Comparison of ENCODE assay signal across 11 mouse cellular contexts in the genomic region with DNA sequence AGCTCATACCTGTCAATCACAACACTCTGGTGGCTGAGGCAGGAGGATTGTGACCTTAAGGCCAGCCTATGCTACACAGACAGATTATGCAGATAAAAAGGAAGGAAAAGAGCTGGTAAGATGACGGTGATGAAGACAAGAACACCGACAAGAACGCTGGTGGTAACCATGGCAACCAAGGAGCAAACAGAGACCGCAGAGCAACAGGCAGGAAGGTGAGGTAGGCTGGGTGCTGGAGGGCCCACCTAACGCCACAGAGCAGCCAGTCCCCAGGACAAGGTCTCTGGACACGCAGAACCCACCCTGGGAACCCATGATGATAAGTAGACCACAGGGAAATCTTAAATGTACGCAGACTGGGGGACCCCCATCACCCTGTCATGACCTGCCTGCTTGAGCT. TPM values are rescaled to one million over a fixed set of nuclear protein-coding genes. Genes with fewer than 3 reads are reported as not detected.
DNase-seq lines count a peak whose midpoint lies in the region; ATAC-seq lines count a peak whose summit lies in the region.
"Had no signal": no experiment of that assay in that cellular context is flagged by ENCODE, and none has a peak within 500 bp of the region (broad histone marks: within the 10 kb centered on the region; RNA-seq: fewer than 3 reads in every experiment).

No protein-coding gene starts in this region.

- H3K36me3 ChIP-seq in heart, embryonic 11.5 days (ENCODE audit: control insufficient read depth, insufficient read depth, low read length) = no peaks in the 10 kb centered on the region
- peaks cover 4% of the 10 kb centered on the region; the same call in 1 of the 2 replicates for H3K36me3 ChIP-seq in heart, embryonic 12.5 days
- no peaks in the 10 kb centered on the region for H3K36me3 ChIP-seq in hindbrain, embryonic 14.5 days (replicated peaks; ENCODE audit: control insufficient read depth, insufficient read depth)
- no peaks in the 10 kb centered on the region for H3K36me3 ChIP-seq in neural tube, embryonic 13.5 days

- H3K4me2 ChIP-seq in heart, embryonic 11.5 days = no peak overlapping the region
- H3K4me2 ChIP-seq in heart, embryonic 12.5 days = no peak overlapping the region
- H3K4me2 ChIP-seq in hindbrain, embryonic 14.5 days (replicated peaks) = no peak overlapping the region
- H3K4me2 ChIP-seq in neural tube, embryonic 13.5 days = no peak overlapping the region

- ATAC-seq in heart, embryonic 11.5 days (replicated peaks; ENCODE audit: insufficient number of reproducible peaks, low FRiP score, low TSS enrichment) = no peak
- ATAC-seq in heart, embryonic 12.5 days (ENCODE audit: insufficient number of reproducible peaks, low FRiP score) = no peak
- ATAC-seq in CD4-positive, CD25-positive, alpha-beta regulatory T cell, adult 4 months = peak; percentile 90
- ATAC-seq in hindbrain, embryonic 14.5 days (ENCODE audit: low FRiP score) = no peak
- no peak for ATAC-seq in neural tube, embryonic 13.5 days (ENCODE audit: low read depth)

- 67% methylated on average over 7 of the region's 7 CpGs for WGBS in heart, embryonic 11.5 days (ENCODE audit: insufficient replicate concordance)
- 68% methylated on average over 7 of the region's 7 CpGs for WGBS in heart, embryonic 12.5 days
- WGBS in hindbrain, embryonic 14.5 days = 55% methylated on average over 7 of the region's 7 CpGs
- WGBS in neural tube, embryonic 13.5 days = 54% methylated on average over 7 of the region's 7 CpGs

- H3K4me1 ChIP-seq in heart, embryonic 11.5 days (ENCODE audit: control insufficient read depth, insufficient read depth, low read length) = peaks cover 71% of the 10 kb centered on the region
- peaks cover 84% of the 10 kb centered on the region for H3K4me1 ChIP-seq in heart, embryonic 12.5 days (replicated peaks)
- H3K4me1 ChIP-seq in hindbrain, embryonic 14.5 days (replicated peaks; ENCODE audit: control insufficient read depth, insufficient read depth, low read length) = peaks cover 63% of the 10 kb centered on the region
- peaks cover 96% of the 10 kb centered on the region for H3K4me1 ChIP-seq in neural tube, embryonic 13.5 days (replicated peaks)

- H3K9me3 ChIP-seq in heart, embryonic 11.5 days (replicated peaks; ENCODE audit: control insufficient read depth, low read length) = no peaks in the 10 kb centered on the region
- no peaks in the 10 kb centered on the region for H3K9me3 ChIP-seq in heart, embryonic 12.5 days (replicated peaks)
- H3K9me3 ChIP-seq in hindbrain, embryonic 14.5 days (ENCODE audit: control insufficient read depth, low read length) = no peaks in the 10 kb centered on the region
- no peaks in the 10 kb centered on the region for H3K9me3 ChIP-seq in neural tube, embryonic 13.5 days

- no peaks in the 10 kb centered on the region for H3K27me3 ChIP-seq in heart, embryonic 11.5 days (ENCODE audit: control insufficient read depth, insufficient read depth, low read length)
- no peaks in the 10 kb centered on the region for H3K27me3 ChIP-seq in heart, embryonic 12.5 days (replicated peaks)
- no peaks in the 10 kb centered on the region for H3K27me3 ChIP-seq in hindbrain, embryonic 14.5 days (ENCODE audit: control insufficient read depth, insufficient read depth, low read length)
- H3K27me3 ChIP-seq in neural tube, embryonic 13.5 days = no peaks in the 10 kb centered on the region

- 0 out of 2 replicates have a peak overlapping the region, but pooled peaks have one; percentile 18 for H3K27ac ChIP-seq in heart, embryonic 11.5 days (ENCODE audit: low read depth, low read length)
- H3K27ac ChIP-seq in heart, embryonic 12.5 days (ENCODE audit: poor library complexity, severe bottlenecking) = no peak overlapping the region
- H3K27ac ChIP-seq in hindbrain, embryonic 14.5 days = 0 out of 2 replicates have a peak overlapping the region, but pooled peaks have one; percentile 20
- peak overlapping the region; percentile 29; the same call in 1 of the 2 replicates for H3K27ac ChIP-seq in neural tube, embryonic 13.5 days (replicated peaks)

- no peak overlapping the region for H3K4me3 ChIP-seq in heart, embryonic 11.5 days (ENCODE audit: low read depth, low read length)
- no peak overlapping the region for H3K4me3 ChIP-seq in heart, embryonic 12.5 days
- H3K4me3 ChIP-seq in hindbrain, embryonic 14.5 days (replicated peaks; ENCODE audit: low read length) = no peak overlapping the region
- H3K4me3 ChIP-seq in neural tube, embryonic 13.5 days = no peak overlapping the region

- no peak for DNase-seq in hindbrain, embryonic 14.5 days (ENCODE audit: low spot score)
- DNase-seq in adrenal gland, postnatal 10 days = no peak
- DNase-seq in retina, postnatal 1 day = no peak
- no peak for DNase-seq in adipocyte (ENCODE audit: low spot score)
- DNase-seq: heart, postnatal 14 days; lung, postnatal 10 days; right cerebral cortex, postnatal 14 days had no signal

- H3K9ac ChIP-seq in heart, embryonic 11.5 days (ENCODE audit: low read depth, low read length) = no peak overlapping the region
- H3K9ac ChIP-seq in heart, embryonic 12.5 days = no peak overlapping the region
- no peak overlapping the region; the same call in 1 of the 2 replicates for H3K9ac ChIP-seq in hindbrain, embryonic 14.5 days
- H3K9ac ChIP-seq in neural tube, embryonic 13.5 days = peak overlapping the region; percentile 35

RNA-seq across cellular contexts. Expression of a gene that starts 9.8 kb away (rescaled TPM):
- 110 and 142 TPM in 2 replicates for polyA plus RNA-seq in heart, embryonic 11.5 days (2014; fragmentation: Nextera tagmentation; extraction: Ambion mirVana)
- 40.6 and 54.2 TPM in 2 replicates for polyA plus RNA-seq in heart, embryonic 12.5 days (2016; fragmentation: Nextera tagmentation; extraction: Ambion mirVana)
- 100 to 1,000 TPM; 131 to 191 TPM for polyA plus RNA-seq in CD4-positive, CD25-positive, alpha-beta regulatory T cell, adult 4 months (2017; shearing (Covaris generic))
- polyA plus RNA-seq in hindbrain, embryonic 14.5 days (2014; fragmentation: Nextera tagmentation; extraction: Ambion mirVana) = 238 and 309 TPM in 2 replicates
- 121 and 123 TPM in 2 replicates for polyA plus RNA-seq in neural tube, embryonic 13.5 days (2015; fragmentation: Nextera tagmentation; extraction: Ambion mirVana)
- 10 to 100 TPM; 68.0 to 77.5 TPM for total RNA-seq in adrenal gland, postnatal 10 days (2021)

RNA-seq across cellular contexts. Expression of a gene that starts 31.5 kb away (rescaled TPM):
- 8.6 and 8.9 TPM in 2 replicates for polyA plus RNA-seq in heart, embryonic 11.5 days (2014; fragmentation: Nextera tagmentation; extraction: Ambion mirVana)
- polyA plus RNA-seq in heart, embryonic 12.5 days (2016; fragmentation: Nextera tagmentation; extraction: Ambion mirVana) = 10.3 and 12.5 TPM in 2 replicates
- polyA plus RNA-seq in CD4-positive, CD25-positive, alpha-beta regulatory T cell, adult 4 months (2017; shearing (Covaris generic)) = 10 to 100 TPM in 1 of 2 experiments, 1 to 10 TPM in 1; 6.2 to 11.6 TPM
- polyA plus RNA-seq in hindbrain, embryonic 14.5 days (2014; fragmentation: Nextera tagmentation; extraction: Ambion mirVana) = 15.1 and 19.1 TPM in 2 replicates
- polyA plus RNA-seq in neural tube, embryonic 13.5 days (2015; fragmentation: Nextera tagmentation; extraction: Ambion mirVana) = 12.3 and 12.4 TPM in 2 replicates
- 10 to 100 TPM in 1 of 2 experiments, 1 to 10 TPM in 1; 7.3 to 11.2 TPM for total RNA-seq in adrenal gland, postnatal 10 days (2021)

RNA-seq across cellular contexts. Expression of a gene that starts 52.4 kb away (rescaled TPM):
- 10.2 and 12.9 TPM in 2 replicates for polyA plus RNA-seq in heart, embryonic 11.5 days (2014; fragmentation: Nextera tagmentation; extraction: Ambion mirVana)
- polyA plus RNA-seq in heart, embryonic 12.5 days (2016; fragmentation: Nextera tagmentation; extraction: Ambion mirVana) = 14.6 and 14.8 TPM in 2 replicates
- polyA plus RNA-seq in CD4-positive, CD25-positive, alpha-beta regulatory T cell, adult 4 months (2017; shearing (Covaris generic)) = 10 to 100 TPM in 1 of 2 experiments, 1 to 10 TPM in 1; 6.5 to 14.3 TPM
- polyA plus RNA-seq in hindbrain, embryonic 14.5 days (2014; fragmentation: Nextera tagmentation; extraction: Ambion mirVana) = 6.5 and 7.4 TPM in 2 replicates
- polyA plus RNA-seq in neural tube, embryonic 13.5 days (2015; fragmentation: Nextera tagmentation; extraction: Ambion mirVana) = 9.8 and 14.6 TPM in 2 replicates
- total RNA-seq in adrenal gland, postnatal 10 days (2021) = 10 to 100 TPM in 1 of 2 experiments, 1 to 10 TPM in 1; 8.7 to 12.0 TPM
